Mouse (Mus musculus): ENCODE data around the gene Adgrg7.

- TF ChIP-seq EP300 (optimal IDR thresholded peaks at IDR 0.05) (no peak), CTCF (IDR thresholded peaks at IDR 0.05; ENCODE audit: low read depth) (no peak)
Measured at GRCm38 (mm10) chr16:56794383-56795144, 1.1 kb downstream of the Adgrg7 start.

Measured in stomach, postnatal 0 days (tissue).